Comparison of ENCODE assay signal across 8 mouse cellular contexts in the genomic region with DNA sequence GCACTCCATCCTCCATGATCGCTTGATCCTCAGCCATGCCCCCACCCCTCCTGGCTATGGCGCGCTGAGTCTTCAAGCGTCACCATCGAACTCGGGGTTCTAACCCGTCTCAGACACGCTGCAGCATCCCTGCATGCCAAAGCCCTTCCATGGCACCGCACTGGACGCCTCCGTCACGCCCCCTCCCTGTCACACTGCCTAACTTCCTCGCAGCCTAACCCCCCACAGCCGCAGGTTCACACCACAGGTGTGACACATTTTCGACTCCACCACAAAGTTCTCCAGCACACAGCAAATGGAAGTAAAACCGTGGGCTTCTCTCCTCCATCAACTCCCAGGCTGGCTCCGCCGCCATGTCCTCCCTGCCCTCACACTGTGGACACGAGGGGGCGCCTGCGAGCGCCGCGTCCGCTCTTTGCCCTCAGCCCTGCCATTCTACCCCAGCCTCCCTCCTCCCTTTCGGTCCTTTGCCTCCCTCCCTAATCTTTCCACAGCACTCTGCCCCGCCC. TPM values are rescaled to one million over a fixed set of nuclear protein-coding genes. Genes with fewer than 3 reads are reported as not detected.
DNase-seq lines count a peak whose midpoint lies in the region; ATAC-seq and TF ChIP-seq lines count a peak whose summit lies in the region.

No protein-coding gene starts in this region.

- peaks cover 0 to 17% of the 10 kb centered on the region in 2 experiments; a peak in 2 of 4 replicates for H3K4me1 ChIP-seq in ES-E14 (ENCODE audit: control insufficient read depth in 2 of 2, insufficient read depth in 2 of 2, low read length in 2 of 2, poor library complexity in 1 of 2)
- peaks cover 4 to 12% of the 10 kb centered on the region in 2 experiments; a peak in 3 of 4 replicates for H3K4me1 ChIP-seq in liver, embryonic 14.5 days (replicated peaks; ENCODE audit: control insufficient read depth in 2 of 2, insufficient read depth in 2 of 2, low read length in 1 of 2)

- peak; percentile 73 for ATAC-seq in inflammation-experienced regulatory T-cells, adult 6 months
- peak; percentile 57 for ATAC-seq in liver, embryonic 14.5 days (ENCODE audit: insufficient read depth)

- 2% methylated on average over 27 of the region's 27 CpGs for WGBS in liver, embryonic 14.5 days (ENCODE audit: insufficient replicate concordance)

- peak overlapping the region; percentile 78 for H3K4me2 ChIP-seq in liver, embryonic 14.5 days (ENCODE audit: low read depth)

- in situ Hi-C loops in ES-E14 (cut with MboI; ENCODE audit: low sequenced_read_pairs in 2 of 2, unreplicated experiment in 2 of 2): no loop called here

- TF ChIP-seq CTCF in liver, embryonic 14.5 days (IDR thresholded peaks at IDR 0.05; ENCODE audit: low read depth): peak; percentile 96

- H3K27me3 ChIP-seq in liver, embryonic 14.5 days (ENCODE audit: control insufficient read depth, insufficient read depth, low read length): peaks cover 7% of the 10 kb centered on the region

- peak overlapping the region; percentile 21 to 44; a peak in 2 of 4 replicates for H3K4me3 ChIP-seq in ES-E14 (ENCODE audit: insufficient read depth in 1 of 2, low read depth in 1 of 2, low read length in 2 of 2, poor library complexity in 1 of 2, severe bottlenecking in 1 of 2)
- peak overlapping the region; percentile 48 for H3K4me3 ChIP-seq in liver, embryonic 14.5 days (ENCODE audit: insufficient read depth in 1 of 2, low read depth in 2 of 2, low read length in 2 of 2)

- H3K27ac ChIP-seq in ES-E14 (ENCODE audit: insufficient read depth, low read depth, low read length, poor library complexity, severe bottlenecking): no peak overlapping the region
- H3K27ac ChIP-seq in liver, embryonic 14.5 days: no peak overlapping the region

- DNase-seq in A20 (ENCODE audit: low read depth, low spot score) (peak; percentile 80), ES-E14 (ENCODE audit: low read depth, low spot score) (peak; percentile 40)
- DNase-seq in cerebellum, postnatal 10 days: peak; percentile 81 to 83
- DNase-seq in gastrocnemius, adult 8-10 months (ENCODE audit: low spot score in 2 of 2): peak; percentile 44 to 62
- peak; percentile 26 to 39 (median 32) for DNase-seq in liver, embryonic 14.5 days (ENCODE audit: low read depth in 3 of 3, low spot score in 3 of 3)
- DNase-seq in naive thymus-derived CD4-positive, alpha-beta T cell, adult 2 months (ENCODE audit: low read depth): peak; percentile 87
- peak; percentile 82 for DNase-seq in thymus, postnatal 14 days

- no peaks in the 10 kb centered on the region for H3K36me3 ChIP-seq in ES-E14 (ENCODE audit: control insufficient read depth, insufficient read depth, low read length, poor library complexity, severe bottlenecking)
- H3K36me3 ChIP-seq in liver, embryonic 14.5 days (replicated peaks; ENCODE audit: control insufficient read depth, insufficient read depth, low read depth): no peaks in the 10 kb centered on the region

- H3K9ac ChIP-seq in ES-E14 (ENCODE audit: insufficient read depth, low read depth, low read length, poor library complexity, severe bottlenecking): no peak overlapping the region
- H3K9ac ChIP-seq in liver, embryonic 14.5 days (replicated peaks): 0 out of 2 replicates have a peak overlapping the region, but pooled peaks have one; percentile 21

- TF ChIP-seq EP300 in liver, embryonic 14.5 days (IDR thresholded peaks at IDR 0.05; ENCODE audit: low read depth): no peak

- H3K9me3 ChIP-seq in ES-E14 (ENCODE audit: control insufficient read depth, insufficient read depth, low read depth, low read length): no peaks in the 10 kb centered on the region
- H3K9me3 ChIP-seq in liver, embryonic 14.5 days (ENCODE audit: control insufficient read depth, low read length): no peaks in the 10 kb centered on the region

TF ChIP-seq in ES-E14, 5 proteins besides CTCF, POLR2A, EP300 and RAD21:
- TF ChIP-seq ZC3H11A (IDR thresholded peaks at IDR 0.05; ENCODE audit: borderline replicate concordance, low read depth, low read length): no peak
- TF ChIP-seq MAFK (IDR thresholded peaks at IDR 0.05; ENCODE audit: insufficient read depth, low read depth, low read length): no peak
- TF ChIP-seq ZNF384 (IDR thresholded peaks at IDR 0.05; ENCODE audit: low read depth, low read length): no peak
- no peak for TF ChIP-seq HCFC1 (IDR thresholded peaks at IDR 0.05; ENCODE audit: borderline replicate concordance, insufficient read depth, low read length)
- TF ChIP-seq CHD2 (IDR thresholded peaks at IDR 0.05; ENCODE audit: low read depth, low read length): no peak

RNA-seq across cellular contexts. Expression of a gene that starts 5.6 kb away (rescaled TPM):
- 2.9 and 7.1 TPM in 2 replicates for total RNA-seq in ES-E14 (2012; rRNA removed)
- total RNA-seq in gastrocnemius, adult 8-10 months (2022): 1 to 10 TPM; 1.4 to 2.7 (median 1.9) TPM
- polyA plus RNA-seq in inflammation-experienced regulatory T-cells, adult 6 months (2017; shearing (Covaris generic)): under 1 TPM in 1 of 3 experiments, not detected in 2; 0.13 TPM
- polyA plus RNA-seq in liver, embryonic 14.5 days (2012; rRNA removed): 0.92 and 1.1 TPM in 2 replicates
- polyA plus RNA-seq in liver, embryonic 14.5 days (2014; fragmentation: Nextera tagmentation; extraction: Ambion mirVana): 0.43 and 0.71 TPM in 2 replicates

RNA-seq across cellular contexts. Expression of a gene that starts 12.7 kb away (rescaled TPM):
- not detected in 2 replicates for total RNA-seq in ES-E14 (2012; rRNA removed)
- 10 to 100 TPM; 10.7 to 24.5 (median 13.9) TPM for total RNA-seq in gastrocnemius, adult 8-10 months (2022)
- not detected for polyA plus RNA-seq in inflammation-experienced regulatory T-cells, adult 6 months (2017; shearing (Covaris generic))
- 0.09 and 0.10 TPM in 2 replicates for polyA plus RNA-seq in liver, embryonic 14.5 days (2012; rRNA removed)
- polyA plus RNA-seq in liver, embryonic 14.5 days (2014; fragmentation: Nextera tagmentation; extraction: Ambion mirVana): 0.29 and 0.67 TPM in 2 replicates

RNA-seq across cellular contexts. Expression of a gene that starts 17.1 kb away (rescaled TPM):
- total RNA-seq in ES-E14 (2012; rRNA removed): 1.4 and 2.1 TPM in 2 replicates
- total RNA-seq in gastrocnemius, adult 8-10 months (2022): 10 to 100 TPM; 16.5 to 31.3 (median 22.8) TPM
- polyA plus RNA-seq in inflammation-experienced regulatory T-cells, adult 6 months (2017; shearing (Covaris generic)): under 1 TPM in 1 of 3 experiments, not detected in 2; 0.16 TPM
- polyA plus RNA-seq in liver, embryonic 14.5 days (2012; rRNA removed): 0.11 and 0.29 TPM in 2 replicates
- polyA plus RNA-seq in liver, embryonic 14.5 days (2014; fragmentation: Nextera tagmentation; extraction: Ambion mirVana): 0.34 and 0.35 TPM in 2 replicates

RNA-seq across cellular contexts. Expression of a gene that starts 24.9 kb away (rescaled TPM):
- total RNA-seq in ES-E14 (2012; rRNA removed): 0.31 and 0.69 TPM in 2 replicates
- 100 to 1,000 TPM; 133 to 313 (median 179) TPM for total RNA-seq in gastrocnemius, adult 8-10 months (2022)
- under 1 TPM in 1 of 3 experiments, not detected in 2; 0.09 TPM for polyA plus RNA-seq in inflammation-experienced regulatory T-cells, adult 6 months (2017; shearing (Covaris generic))
- 0.01 TPM in 2 replicates for polyA plus RNA-seq in liver, embryonic 14.5 days (2012; rRNA removed)
- polyA plus RNA-seq in liver, embryonic 14.5 days (2014; fragmentation: Nextera tagmentation; extraction: Ambion mirVana): 0.03 TPM in 1 of 2 replicates, not detected in the other

RNA-seq across cellular contexts. Expression of a gene that starts 27.8 kb away (rescaled TPM):
- 1.3 and 1.7 TPM in 2 replicates for total RNA-seq in ES-E14 (2012; rRNA removed)
- under 1 TPM; 0.12 to 0.54 (median 0.25) TPM for total RNA-seq in gastrocnemius, adult 8-10 months (2022)
- 10 to 100 TPM; 29.8 to 39.7 (median 37.9) TPM for polyA plus RNA-seq in inflammation-experienced regulatory T-cells, adult 6 months (2017; shearing (Covaris generic))
- polyA plus RNA-seq in liver, embryonic 14.5 days (2012; rRNA removed): 1.5 and 1.8 TPM in 2 replicates
- polyA plus RNA-seq in liver, embryonic 14.5 days (2014; fragmentation: Nextera tagmentation; extraction: Ambion mirVana): 2.4 and 2.7 TPM in 2 replicates

Comparison
In these comparisons a context has a peak if more than half of its experiments do, and no peak if none do; other contexts are left out.
1. DNase-seq: peak in every context shown above with its lines; median percentile 87 in naive thymus-derived CD4-positive, alpha-beta T cell, adult 2 months; 82 in cerebellum, postnatal 10 days; 82 in thymus, postnatal 14 days; 80 in A20; 53 in gastrocnemius, adult 8-10 months; 40 in ES-E14; 32 in liver, embryonic 14.5 days.
2. RNA of a gene that starts 12.7 kb away (total RNA-seq): 10.7 to 24.5 TPM in gastrocnemius, adult 8-10 months; not detected in ES-E14; every median in the first group is over 10 times any median in the second.